Mouse (Mus musculus) ES-CJ7 (cell line): ENCODE measurements at regions not wholly inside any gene's neighbourhood (a gene's known extent, or its start where the extent isn't known, plus 50 kb on each side); places are given as distances from the start of the nearest gene placed in this dataset.

ENCODE experiments used
- DNase-seq: peaks from one replicate; pipeline ENCODE4 v3.0.0; 2011; ENCODE audit warnings: low read depth, low spot score

GRCm38 (mm10) chr7:83161226-83161625 lies 294.1 kb downstream of the Mex3b start:
- DNase-seq: no peak

GRCm38 (mm10) chr7:83162868-83163267 lies 295.7 kb downstream of the Mex3b start:
- DNase-seq: no peak

GRCm38 (mm10) chr7:83179403-83179802 lies 312.3 kb downstream of the Mex3b start:
- DNase-seq: no peak

GRCm38 (mm10) chr7:83186341-83186740 lies 319.2 kb downstream of the Mex3b start:
- DNase-seq: peak; percentile 41

GRCm38 (mm10) chr7:83195896-83196537 lies 328.9 kb downstream of the Mex3b start:
- DNase-seq: no peak

- DNase-seq: no peak
Observed at GRCm38 (mm10) chr7:83197490-83197889, 330.4 kb downstream of the Mex3b start.

GRCm38 (mm10) chr7:83201126-83201686 lies 334.1 kb downstream of the Mex3b start:
- DNase-seq: no peak

- DNase-seq: peak; percentile 52
Observed at GRCm38 (mm10) chr7:83201768-83202493, 334.8 kb downstream of the Mex3b start.

GRCm38 (mm10) chr7:83203311-83204012 lies 336.3 kb downstream of the Mex3b start:
- DNase-seq: no peak

- DNase-seq: no peak
Observed at GRCm38 (mm10) chr7:83204013-83204365, 336.9 kb downstream of the Mex3b start.

GRCm38 (mm10) chr7:83204701-83205100 lies 337.6 kb downstream of the Mex3b start:
- DNase-seq: no peak

GRCm38 (mm10) chr7:83206999-83207398 lies 339.9 kb downstream of the Mex3b start:
- DNase-seq: peak; percentile 68

GRCm38 (mm10) chr7:83211611-83212010 lies 344.5 kb downstream of the Mex3b start:
- no peak for DNase-seq

GRCm38 (mm10) chr7:83222029-83222722 lies 355.0 kb downstream of the Mex3b start:
- DNase-seq: no peak

- DNase-seq: no peak
Observed at GRCm38 (mm10) chr7:83227262-83228108, 357.2 kb upstream of the Tmc3 start.

- DNase-seq: no peak
Observed at GRCm38 (mm10) chr7:83230496-83231325, 354.0 kb upstream of the Tmc3 start.

- no peak for DNase-seq
Observed at GRCm38 (mm10) chr7:83235659-83236058, 349.1 kb upstream of the Tmc3 start.

- DNase-seq: peak; percentile 73
Observed at GRCm38 (mm10) chr7:83237336-83237735, 347.4 kb upstream of the Tmc3 start.

GRCm38 (mm10) chr7:83238091-83238490 lies 346.6 kb upstream of the Tmc3 start:
- no peak for DNase-seq

- no peak for DNase-seq
Observed at GRCm38 (mm10) chr7:83242233-83242632, 342.5 kb upstream of the Tmc3 start.
